Mouse (Mus musculus) MEL (cell line): ENCODE data around the gene Gm7168. TPM values are rescaled to one million over a fixed set of nuclear protein-coding genes. Genes with fewer than 3 reads are reported as not detected.
"Not testable (repeated sequence)": the region's sequence is repeated elsewhere in the genome, so short reads cannot be mapped to it uniquely, and the experiment has no call there.

Experiments used
- DNase-seq: peaks from one replicate; pipeline ENCODE4 v3.0.0; 2011; ENCODE audit warnings: low read depth, low spot score
- H3K27ac ChIP-seq: 2 replicates; pipeline ENCODE4 v1.5.1; 2012; ENCODE audit warnings: low read depth, mild to moderate bottlenecking, control low read depth, low read length, moderate library complexity; ENCODE audit not compliant: control insufficient read depth
- H3K27me3 ChIP-seq, 2 experiments: fragments of 150-350 bp in 1 of 2; sonication (generic) in 1 of 2; 2 replicates each; pipeline ENCODE4 v1.6.1; 2012; ENCODE audit warnings: low read length in 2 of 2, mild to moderate bottlenecking in 2 of 2, improper control_type of control experiment in 1 of 2, moderate library complexity in 1 of 2; ENCODE audit not compliant: insufficient read depth in 2 of 2, control insufficient read depth in 1 of 2
- H3K36me3 ChIP-seq, 2 experiments: 2 replicates each; pipeline ENCODE4 v1.6.1; 2012 to 2014; ENCODE audit warnings: low read length in 2 of 2, improper control_type of control experiment in 1 of 2, inconsistent platforms in 1 of 2, mild to moderate bottlenecking in 1 of 2; ENCODE audit not compliant: insufficient read depth in 2 of 2, control insufficient read depth in 1 of 2
- H3K4me1 ChIP-seq, 2 experiments: fragments of 150-350 bp in 1 of 2; sonication (generic) in 1 of 2; 2 replicates each; pipeline ENCODE4 v1.6.1; 2012; ENCODE audit warnings: low read length in 2 of 2, improper control_type of control experiment in 1 of 2, mild to moderate bottlenecking in 1 of 2; ENCODE audit not compliant: insufficient read depth in 2 of 2, control insufficient read depth in 1 of 2
- H3K4me3 ChIP-seq, 2 experiments: fragments of 150-350 bp in 1 of 2; sonication (generic) in 1 of 2; 2 replicates each; pipeline ENCODE4 v1.5.1; 2012; ENCODE audit warnings: low read depth in 2 of 2, low read length in 2 of 2, mild to moderate bottlenecking in 2 of 2, moderate library complexity in 2 of 2, control low read depth in 1 of 2, improper control_type of control experiment in 1 of 2; ENCODE audit not compliant: control insufficient read depth in 1 of 2, insufficient read depth in 1 of 2
- H3K79me2 ChIP-seq: 2 replicates; pipeline ENCODE4 v1.6.1; 2012; ENCODE audit warnings: mild to moderate bottlenecking, low read length, moderate library complexity; ENCODE audit not compliant: control insufficient read depth, poor library complexity, insufficient read depth
- H3K9ac ChIP-seq: 2 replicates; pipeline ENCODE4 v1.6.1; 2012; ENCODE audit warnings: low read depth, mild to moderate bottlenecking, control low read depth, low read length, moderate library complexity; ENCODE audit not compliant: control insufficient read depth, poor library complexity, severe bottlenecking
- H3K9me3 ChIP-seq: fragments of 150-350 bp; sonication (generic); replicated peaks from 2 replicates; pipeline ENCODE4 v1.6.1; 2012; ENCODE audit warnings: mild to moderate bottlenecking, low read length, improper control_type of control experiment, moderate library complexity; ENCODE audit not compliant: insufficient read depth
- BHLHE40 ChIP-seq: IDR thresholded peaks from 2 replicates; pipeline ENCODE4 v1.6.1; 2012; ENCODE audit warnings: low read depth, mild to moderate bottlenecking, inconsistent platforms, low read length, improper control_type of control experiment, borderline replicate concordance
- CHD2 ChIP-seq: IDR thresholded peaks from 2 replicates; pipeline ENCODE4 v1.6.1; 2011; ENCODE audit warnings: low read length, improper control_type of control experiment
- CTCF ChIP-seq, 3 experiments: IDR thresholded peaks in 2 of 3; conservative IDR thresholded peaks in 1 of 3; 2 replicates each; pipeline ENCODE4 v1.5.1; 2011 to 2012; ENCODE audit warnings: low read length in 3 of 3, low read depth in 2 of 3, mild to moderate bottlenecking in 2 of 3, improper control_type of control experiment in 1 of 3, inconsistent platforms in 1 of 3, mixed read lengths in 1 of 3, moderate library complexity in 1 of 3; ENCODE audit not compliant: control insufficient read depth in 1 of 3, insufficient read depth in 1 of 3, poor library complexity in 1 of 3, severe bottlenecking in 1 of 3
- ELF1 ChIP-seq: IDR thresholded peaks from 2 replicates; pipeline ENCODE4 v1.6.1; 2014; ENCODE audit warnings: low read depth, mild to moderate bottlenecking, inconsistent platforms, low read length, improper control_type of control experiment, moderate library complexity
- ETS1 ChIP-seq: IDR thresholded peaks from 2 replicates; pipeline ENCODE4 v1.6.1; 2012; ENCODE audit warnings: low read depth, mild to moderate bottlenecking, inconsistent platforms, low read length, improper control_type of control experiment, moderate library complexity
- GABPA ChIP-seq: IDR thresholded peaks from 2 replicates; pipeline ENCODE4 v1.6.1; 2012; ENCODE audit warnings: low read depth, mild to moderate bottlenecking, inconsistent platforms, low read length, improper control_type of control experiment, moderate library complexity
- GATA1 ChIP-seq: IDR thresholded peaks from 2 replicates; pipeline ENCODE4 v1.6.1; 2011; ENCODE audit warnings: low read depth, low read length, improper control_type of control experiment
- HCFC1 ChIP-seq: IDR thresholded peaks from 2 replicates; pipeline ENCODE4 v1.6.1; 2012; ENCODE audit warnings: low read depth, mild to moderate bottlenecking, inconsistent platforms, low read length, improper control_type of control experiment, moderate library complexity
- KAT2A ChIP-seq: conservative IDR thresholded peaks from 2 replicates; pipeline ENCODE4 v1.6.1; 2012; ENCODE audit warnings: low read depth, low read length, improper control_type of control experiment, inconsistent platforms
- MAZ ChIP-seq: IDR thresholded peaks from 2 replicates; pipeline ENCODE4 v1.6.1; 2012; ENCODE audit warnings: low read depth, mild to moderate bottlenecking, inconsistent platforms, low read length, improper control_type of control experiment
- MEF2A ChIP-seq: IDR thresholded peaks from 2 replicates; pipeline ENCODE4 v1.6.1; 2014; ENCODE audit warnings: low read depth, mild to moderate bottlenecking, inconsistent platforms, low read length, improper control_type of control experiment; ENCODE audit not compliant: poor library complexity, insufficient replicate concordance, severe bottlenecking; ENCODE audit errors: extremely low read depth
- MYB ChIP-seq: IDR thresholded peaks from 2 replicates; pipeline ENCODE4 v1.6.1; 2011; ENCODE audit warnings: mild to moderate bottlenecking, low read depth, low read length, improper control_type of control experiment
- MYC ChIP-seq: IDR thresholded peaks from 2 replicates; pipeline ENCODE4 v1.6.1; 2011; ENCODE audit warnings: low read depth, mild to moderate bottlenecking, low read length, improper control_type of control experiment, moderate library complexity
- NRF1 ChIP-seq: IDR thresholded peaks from 2 replicates; pipeline ENCODE4 v1.6.1; 2014; ENCODE audit warnings: low read depth, mild to moderate bottlenecking, inconsistent platforms, low read length, improper control_type of control experiment, moderate library complexity; ENCODE audit not compliant: poor library complexity, insufficient read depth, severe bottlenecking
- POLR2AphosphoS5 ChIP-seq: IDR thresholded peaks from 2 replicates; pipeline ENCODE4 v1.6.1; 2012; ENCODE audit warnings: low read depth, borderline replicate concordance, mild to moderate bottlenecking, inconsistent platforms, low read length, moderate library complexity, mixed read lengths
- SIN3A ChIP-seq: IDR thresholded peaks from 2 replicates; pipeline ENCODE4 v1.6.1; 2012; ENCODE audit warnings: low read length, improper control_type of control experiment, inconsistent platforms
- SMC3 ChIP-seq: IDR thresholded peaks from 2 replicates; pipeline ENCODE4 v1.6.1; 2011; ENCODE audit warnings: low read depth, low read length, improper control_type of control experiment
- ZC3H11A ChIP-seq: IDR thresholded peaks from 2 replicates; pipeline ENCODE4 v1.6.1; 2012; ENCODE audit warnings: low read depth, mild to moderate bottlenecking, inconsistent platforms, low read length, improper control_type of control experiment
- ZKSCAN1 ChIP-seq: IDR thresholded peaks from 2 replicates; pipeline ENCODE4 v1.6.1; 2012; ENCODE audit warnings: low read depth, mild to moderate bottlenecking, inconsistent platforms, low read length, improper control_type of control experiment, moderate library complexity
- ZMIZ1 ChIP-seq: IDR thresholded peaks from 2 replicates; pipeline ENCODE4 v1.6.1; 2012; ENCODE audit warnings: low read depth, mild to moderate bottlenecking, inconsistent platforms, low read length, improper control_type of control experiment, moderate library complexity
- polyA plus RNA-seq, 2 experiments: library from polyadenylated mRNA; stranded (reverse) in 1 of 2; unstranded in 1 of 2; fragments of >175 nt in 1 of 2; fragments of >200 nt in 1 of 2; gene quantifications; 2 replicates each; pipeline versions ENCODE4 v1.2.1 to v1.2.4; 2012; ENCODE audit warnings: low replicate concordance in 2 of 2, low read depth in 1 of 2; ENCODE audit not compliant: insufficient read length in 2 of 2, insufficient read depth in 1 of 2, missing spikeins in 1 of 2
- total RNA-seq: library from RNA; depleted of rRNA; stranded (reverse); fragments of 300-350 nt; gene quantifications from 2 replicates; pipeline ENCODE4 v1.2.3, GENCODE M21; 2012; rRNA removed

Gene Gm7168
- total RNA-seq (not detected in 2 replicates), polyA plus RNA-seq (not detected)

DNA sequence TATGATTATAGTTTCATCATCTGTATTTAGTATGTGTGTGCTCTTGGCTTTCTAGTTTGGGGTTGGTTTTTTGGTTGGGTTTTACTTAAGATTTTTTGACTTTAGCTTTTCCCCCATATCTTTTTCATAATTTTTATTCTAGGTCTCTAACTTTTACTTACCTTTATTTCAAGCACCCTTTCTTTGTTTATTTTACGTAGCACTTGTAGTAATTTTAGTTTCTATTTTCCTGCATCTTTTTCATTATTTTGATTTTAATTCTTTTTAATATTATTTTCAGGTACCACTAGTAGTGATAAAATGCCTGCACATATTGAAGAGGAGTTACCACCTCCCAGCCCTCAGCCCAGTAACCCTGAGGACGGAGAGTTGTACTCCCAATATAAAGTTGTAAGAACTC lies at the start of gene Gm7168:
Gm7168 (plus strand) TSS at position 301 of the 400 bp plus-strand sequence.
- H3K27ac ChIP-seq, H3K4me3 ChIP-seq, H3K36me3 ChIP-seq, H3K79me2 ChIP-seq, H3K4me1 ChIP-seq, H3K9ac ChIP-seq, H3K9me3 ChIP-seq, H3K27me3 ChIP-seq, DNase-seq: not testable (repeated sequence)

DNA sequence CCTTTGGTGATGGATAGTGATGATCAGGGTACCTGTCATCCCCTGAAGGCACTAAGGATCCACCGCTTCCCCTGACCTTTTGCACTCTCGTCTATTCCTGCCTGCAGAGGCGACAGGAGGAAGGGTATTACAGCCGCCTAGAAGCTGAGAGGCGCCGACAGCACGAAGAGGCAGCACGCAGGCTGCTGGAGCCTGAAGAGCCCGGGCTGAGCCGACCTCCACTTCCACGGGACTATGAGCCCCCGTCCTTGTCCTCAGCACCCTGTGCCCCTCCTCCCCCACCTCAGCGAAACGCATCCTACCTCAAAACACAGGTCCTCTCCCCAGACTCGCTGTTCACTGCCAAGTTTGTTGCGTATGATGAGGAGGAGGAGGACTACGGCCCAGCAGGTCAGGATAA lies 49.3 kb upstream of the Gm7168 start:
- Histone ChIP-seq H3K27ac (no peak overlapping the region), H3K27me3 (no peaks in the 10 kb centered on the region), H3K9me3 (no peaks in the 10 kb centered on the region), H3K4me1 (no peaks in the 10 kb centered on the region), H3K9ac (no peak overlapping the region), H3K36me3 (no peaks in the 10 kb centered on the region), H3K79me2 (no peaks in the 10 kb centered on the region), H3K4me3 (no peak overlapping the region)
- no peak for DNase-seq
- TF ChIP-seq GABPA (no peak), GATA1 (no peak), NRF1 (no peak), ZKSCAN1 (no peak), MYB (no peak), CHD2 (no peak), KAT2A (no peak), ZMIZ1 (no peak), SIN3A (no peak), POLR2AphosphoS5 (no peak), MYC (no peak), ELF1 (no peak), HCFC1 (no peak), MEF2A (no peak), ZC3H11A (no peak), BHLHE40 (no peak), ETS1 (no peak), MAZ (no peak), SMC3 (no peak), CTCF (IDR thresholded peaks at IDR 0.05 in 2 of 3, conservative IDR thresholded peaks at IDR 0.05 in 1 of 3; ENCODE audit: control insufficient read depth in 1 of 3, insufficient read depth in 1 of 3, low read depth in 2 of 3, low read length in 3 of 3, poor library complexity in 1 of 3, severe bottlenecking in 1 of 3) (no peak)
